Mouse (Mus musculus) megakaryocyte, embryonic 14.5 days (primary cell): ENCODE measurements around the gene Mylip. TPM values are rescaled to one million over a fixed set of nuclear protein-coding genes. Genes with fewer than 3 reads are reported as not detected.
A peak's percentile ranks its signal among the peaks of the same experiment; 100 is the strongest.

Experiments
- H3K27me3 ChIP-seq: replicated peaks from 2 replicates; pipeline ENCODE3; 2012; ENCODE audit warnings: inconsistent platforms
- H3K36me3 ChIP-seq: replicated peaks from 2 replicates; pipeline ENCODE3; 2012; ENCODE audit warnings: low read length, inconsistent platforms, mixed read lengths
- H3K4me1 ChIP-seq: 2 replicates; pipeline ENCODE4 v1.6.1; 2012; ENCODE audit warnings: inconsistent platforms
- H3K4me3 ChIP-seq: replicated peaks from 2 replicates; pipeline ENCODE3; 2012; ENCODE audit warnings: moderate library complexity, mild to moderate bottlenecking, inconsistent platforms
- H3K9me3 ChIP-seq: 2 replicates; pipeline ENCODE4 v1.6.1; 2012; ENCODE audit warnings: inconsistent platforms
- FLI1 ChIP-seq: IDR thresholded peaks from 2 replicates; pipeline ENCODE4 v1.6.1; 2012; ENCODE audit warnings: low read length, inconsistent platforms, mixed read lengths
- GATA1 ChIP-seq: IDR thresholded peaks from 3 replicates; pipeline ENCODE4 v1.6.1; 2012; ENCODE audit warnings: mixed read lengths, low read length, inconsistent platforms, borderline replicate concordance
- polyA plus RNA-seq: library from polyadenylated mRNA; stranded (reverse); fragments of >175 nt; gene quantifications from 2 replicates; pipeline ENCODE4 v1.2.3, GENCODE M21; 2012; ENCODE audit warnings: low replicate concordance; ENCODE audit not compliant: insufficient read depth

Mylip gene
- polyA plus RNA-seq, 1 experiment: 4.6 TPM

DNA sequence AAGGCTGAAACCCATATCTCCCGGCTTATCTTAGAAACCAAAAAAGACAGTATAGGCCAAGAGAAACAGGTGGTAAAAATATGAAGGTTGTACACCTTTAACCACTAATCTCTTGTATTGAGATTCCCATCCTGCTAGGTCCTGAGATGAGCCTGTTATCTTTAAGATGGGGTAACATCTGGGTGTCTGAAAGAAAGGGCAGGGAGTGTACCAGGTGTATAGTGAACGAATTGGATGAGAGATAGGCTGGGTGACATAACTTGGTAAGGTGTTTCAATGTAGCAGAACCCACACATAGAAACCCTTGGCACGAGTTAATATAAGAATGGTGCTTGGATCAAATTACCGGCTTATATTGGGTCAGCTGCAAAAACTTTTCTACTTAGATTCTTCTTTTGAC lies 653 bp upstream of the Mylip start:
- Histone ChIP-seq H3K4me1 (peaks cover 40% of the 10 kb centered on the region), H3K27me3 (no peaks in the 10 kb centered on the region), H3K9me3 (peaks cover 17% of the 10 kb centered on the region), H3K36me3 (peaks cover 26% of the 10 kb centered on the region), H3K4me3 (peak overlapping the region; percentile 99)
- TF ChIP-seq GATA1 (no peak), FLI1 (no peak)

DNA sequence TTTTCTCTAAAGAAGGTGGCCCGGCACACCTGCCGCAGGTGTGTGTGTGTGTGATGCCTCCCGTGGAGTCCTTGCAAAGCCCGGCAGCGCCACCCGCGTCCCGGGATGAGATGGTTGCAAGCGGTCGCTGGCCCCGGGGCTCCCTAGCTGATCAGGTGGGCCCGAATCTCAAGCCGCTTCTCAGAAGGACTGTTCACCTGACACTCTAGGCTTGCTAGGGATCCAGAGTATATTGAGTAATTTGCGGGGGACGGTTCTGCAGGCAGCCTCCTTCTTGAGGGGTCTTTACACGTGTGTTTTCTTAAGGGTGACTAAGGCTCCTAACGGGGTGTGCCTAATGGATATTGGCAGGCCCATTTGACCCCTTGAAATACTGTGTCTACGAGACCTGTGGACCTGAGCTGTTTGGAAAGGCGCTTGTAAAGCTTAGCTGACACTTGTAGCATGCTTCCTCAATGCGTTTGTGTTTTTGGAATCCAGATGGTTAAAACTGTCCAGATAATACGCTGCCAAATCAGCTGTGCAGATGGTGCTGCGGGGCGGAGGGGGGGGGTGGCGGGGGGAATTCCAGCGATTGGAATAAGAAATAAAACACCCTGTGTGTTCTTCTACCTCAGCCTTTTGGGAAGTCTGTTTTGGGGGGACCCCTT lies 895 bp downstream of the Mylip start:
- H3K4me1 ChIP-seq: peaks cover 44% of the 10 kb centered on the region
- no peaks in the 10 kb centered on the region for H3K27me3 ChIP-seq
- peak overlapping the region; percentile 99 for H3K4me3 ChIP-seq
- H3K9me3 ChIP-seq: peaks cover 11% of the 10 kb centered on the region
- TF ChIP-seq GATA1: no peak
- TF ChIP-seq FLI1: no peak
- peaks cover 41% of the 10 kb centered on the region for H3K36me3 ChIP-seq

DNA sequence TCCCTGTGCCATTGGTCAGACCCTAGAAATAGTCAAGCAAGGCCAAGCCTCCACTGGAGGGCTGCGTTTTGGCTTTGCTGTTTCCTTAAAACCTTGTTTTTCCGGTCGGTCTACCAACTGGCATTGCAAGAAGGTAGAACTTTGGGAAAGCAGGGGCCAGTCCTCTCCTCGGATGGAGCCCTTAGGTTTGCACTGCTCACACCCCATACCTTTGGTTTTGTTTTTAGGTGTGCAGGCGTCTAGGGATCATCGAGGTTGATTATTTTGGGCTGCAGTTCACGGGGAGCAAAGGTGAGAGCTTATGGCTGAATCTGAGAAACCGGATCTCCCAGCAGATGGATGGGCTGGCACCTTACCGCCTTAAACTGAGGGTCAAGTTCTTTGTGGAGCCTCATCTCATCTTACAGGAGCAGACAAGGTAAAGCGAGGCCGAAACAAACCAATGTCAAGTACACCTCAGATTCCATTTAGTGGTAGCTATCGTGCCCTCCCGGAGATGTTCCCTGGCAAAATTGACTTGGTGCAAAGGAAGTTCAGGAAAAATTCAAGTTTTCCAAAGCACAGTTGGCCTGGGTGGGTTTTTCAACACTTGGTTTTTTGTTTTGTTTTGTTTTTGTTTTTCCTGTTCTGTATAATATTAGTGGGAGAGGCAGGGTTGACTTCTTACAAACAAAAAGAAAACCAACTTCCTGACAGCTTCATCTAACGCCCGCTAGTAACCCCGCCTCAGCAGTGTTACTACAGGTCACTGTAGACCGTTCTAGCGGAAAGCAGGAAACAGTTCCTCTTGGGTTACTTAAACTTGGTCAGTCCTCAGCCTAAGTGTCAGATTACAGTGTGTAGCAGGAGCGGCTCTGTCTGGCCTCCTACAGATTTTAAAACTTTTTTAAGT lies 1.7 kb downstream of the Mylip start:
- Histone ChIP-seq H3K36me3 (peaks cover 48% of the 10 kb centered on the region), H3K9me3 (peaks cover 4% of the 10 kb centered on the region), H3K4me3 (peak overlapping the region; percentile 99), H3K27me3 (no peaks in the 10 kb centered on the region), H3K4me1 (peaks cover 48% of the 10 kb centered on the region)
- TF ChIP-seq GATA1 (no peak), FLI1 (no peak)

DNA sequence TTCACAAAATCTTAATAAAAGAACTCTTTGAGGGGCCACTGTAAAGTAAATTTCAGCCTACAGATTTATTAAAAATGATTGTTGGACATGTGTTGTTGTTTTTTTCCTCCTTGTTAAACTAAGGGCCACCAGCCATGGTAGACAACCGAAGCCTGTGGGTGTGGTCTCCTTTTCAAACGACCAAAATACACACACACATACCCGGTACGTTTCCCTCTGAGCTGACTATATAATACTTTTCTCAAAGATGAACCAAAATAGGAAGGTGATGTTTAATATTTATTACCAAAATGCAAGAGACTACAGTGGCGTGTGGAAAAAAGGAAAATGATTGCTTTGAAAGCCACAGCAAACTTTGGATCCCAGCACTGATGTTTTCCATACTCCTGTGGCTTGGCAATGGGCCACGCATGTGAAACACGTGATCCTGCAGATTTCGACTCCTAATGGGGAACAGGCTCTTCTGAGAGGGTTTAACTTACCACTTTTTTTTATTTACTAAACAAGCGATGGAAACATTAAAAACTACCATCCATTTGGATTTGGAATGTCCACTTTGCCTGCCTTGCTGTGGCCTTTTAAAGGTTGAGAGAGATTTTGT lies 2.4 kb downstream of the Mylip start:
- Histone ChIP-seq H3K36me3 (peaks cover 56% of the 10 kb centered on the region), H3K4me3 (peak overlapping the region; percentile 99), H3K9me3 (peaks cover 4% of the 10 kb centered on the region), H3K4me1 (peaks cover 53% of the 10 kb centered on the region), H3K27me3 (no peaks in the 10 kb centered on the region)
- no peak for TF ChIP-seq GATA1
- TF ChIP-seq FLI1: no peak

DNA sequence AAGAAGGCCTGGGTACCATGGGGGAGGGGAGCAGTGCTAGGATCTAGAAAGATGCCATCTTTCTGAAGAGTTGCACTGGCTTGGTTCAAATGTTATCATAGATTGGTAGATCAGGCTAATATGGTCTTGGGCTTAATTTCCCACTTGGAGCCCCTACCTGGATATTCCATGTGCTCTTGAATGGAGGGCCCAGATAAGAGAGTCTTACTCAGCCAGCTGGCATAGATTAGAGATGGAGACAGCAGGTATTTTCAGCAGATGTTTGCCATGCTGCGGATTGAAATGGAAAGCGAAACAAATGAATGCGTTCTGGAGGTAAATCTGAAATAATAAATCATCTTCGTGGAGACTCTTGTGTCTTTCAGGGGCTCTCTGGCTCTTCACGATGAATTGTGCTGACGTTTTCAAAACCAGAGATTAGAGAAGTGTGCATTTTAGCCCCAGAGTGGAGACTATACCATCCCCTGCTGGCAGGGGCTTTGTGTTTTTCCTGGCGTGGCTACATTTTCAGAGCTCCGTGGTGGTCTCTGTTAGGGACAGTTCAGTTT lies 4.8 kb downstream of the Mylip start:
- Histone ChIP-seq H3K36me3 (peaks cover 76% of the 10 kb centered on the region), H3K9me3 (no peaks in the 10 kb centered on the region), H3K4me1 (peaks cover 46% of the 10 kb centered on the region), H3K4me3 (no peak overlapping the region), H3K27me3 (no peaks in the 10 kb centered on the region)
- TF ChIP-seq FLI1 (no peak), GATA1 (no peak)

DNA sequence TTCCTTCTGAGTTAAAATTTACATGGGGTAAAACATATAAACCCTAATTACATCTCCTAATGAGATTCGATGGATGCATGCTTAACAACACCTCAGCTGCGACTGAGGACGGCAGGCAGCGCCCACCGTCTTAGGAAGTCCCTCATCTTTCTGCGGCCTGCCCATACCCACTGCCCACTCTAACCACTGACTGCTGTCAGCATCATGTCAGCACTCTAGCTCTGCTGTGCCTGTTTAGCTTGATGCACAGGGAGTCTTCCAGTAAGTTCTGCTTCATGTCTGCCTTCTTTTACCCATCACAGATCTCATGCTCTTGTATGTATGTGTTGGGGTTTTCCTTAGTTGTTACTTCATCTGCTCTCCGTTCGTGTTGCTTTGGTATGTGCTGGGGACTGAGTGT lies 7.2 kb downstream of the Mylip start:
- H3K27me3 ChIP-seq: no peaks in the 10 kb centered on the region
- peaks cover 39% of the 10 kb centered on the region for H3K4me1 ChIP-seq
- no peaks in the 10 kb centered on the region for H3K9me3 ChIP-seq
- TF ChIP-seq FLI1: no peak
- no peak for TF ChIP-seq GATA1
- H3K36me3 ChIP-seq: peaks cover 87% of the 10 kb centered on the region
- H3K4me3 ChIP-seq: peak overlapping the region; percentile 3

DNA sequence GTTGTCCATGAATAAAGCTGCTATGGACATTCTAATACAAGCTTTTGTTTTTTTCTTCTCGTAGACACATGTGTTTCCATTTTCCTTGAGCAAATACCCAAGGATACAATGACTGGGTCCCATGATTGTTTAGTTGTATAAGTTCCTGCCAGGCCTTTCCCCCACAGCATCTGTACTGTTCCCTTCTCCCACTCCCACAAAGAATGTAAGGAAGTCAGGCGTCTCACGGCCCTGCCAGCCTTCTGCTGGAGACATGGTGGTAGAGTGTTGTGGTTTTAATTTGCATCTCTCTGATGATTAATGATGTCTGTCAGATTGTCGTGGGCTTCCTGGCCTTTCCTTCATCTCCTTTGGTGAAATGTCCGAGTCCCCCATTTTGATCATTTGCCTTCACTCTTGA lies 7.7 kb downstream of the Mylip start:
- TF ChIP-seq GATA1 (no peak), FLI1 (no peak)
- H3K4me1 ChIP-seq: peaks cover 33% of the 10 kb centered on the region
- H3K4me3 ChIP-seq: no peak overlapping the region
- H3K9me3 ChIP-seq: no peaks in the 10 kb centered on the region
- no peaks in the 10 kb centered on the region for H3K27me3 ChIP-seq
- H3K36me3 ChIP-seq: peaks cover 87% of the 10 kb centered on the region

DNA sequence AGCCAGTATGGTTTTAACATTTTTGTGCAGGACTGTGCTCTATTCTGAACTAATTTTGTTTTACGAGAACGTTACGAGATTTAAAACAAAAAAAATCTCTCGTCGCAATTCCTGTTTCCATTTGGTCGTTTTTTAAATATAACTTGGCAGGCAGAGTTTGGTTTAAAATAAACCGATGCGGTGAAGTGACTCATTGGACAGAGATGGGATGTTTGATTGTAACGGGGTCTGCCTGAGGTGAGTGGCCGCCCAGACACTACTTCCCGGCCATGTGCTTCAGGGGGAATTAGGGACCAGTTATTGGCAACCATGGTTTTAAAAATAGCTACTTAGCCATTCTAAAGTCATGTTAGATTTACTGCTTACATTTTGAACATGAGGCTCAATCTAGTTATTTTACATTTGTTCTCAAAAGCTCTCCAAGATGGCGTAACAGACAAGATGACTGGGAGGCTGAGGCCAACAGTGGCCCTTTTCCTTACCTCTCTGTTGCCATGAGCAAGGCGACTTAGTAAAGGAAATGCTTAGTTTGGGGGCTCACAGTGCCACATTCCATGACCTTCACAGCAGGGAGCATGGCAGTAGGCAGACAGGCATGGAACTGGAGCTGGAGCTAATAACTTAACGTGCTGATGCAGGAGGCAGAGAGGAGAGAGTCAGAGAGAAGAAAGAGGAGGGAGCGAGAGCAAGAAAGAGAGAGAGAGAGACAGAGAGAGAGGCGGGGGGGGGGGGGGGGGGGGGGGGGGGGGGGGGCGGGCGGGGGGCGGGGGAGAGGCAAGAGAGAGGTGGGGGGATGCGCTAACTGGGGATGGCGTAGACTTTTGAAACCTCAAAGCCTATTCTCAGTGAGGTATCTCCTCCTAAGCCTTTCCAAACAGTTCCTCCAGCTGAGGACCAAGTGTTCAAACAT lies 8.6 kb downstream of the Mylip start:
- TF ChIP-seq GATA1 (no peak), FLI1 (no peak)
- H3K4me1 ChIP-seq: peaks cover 35% of the 10 kb centered on the region
- peaks cover 87% of the 10 kb centered on the region for H3K36me3 ChIP-seq
- H3K27me3 ChIP-seq: no peaks in the 10 kb centered on the region
- no peak overlapping the region for H3K4me3 ChIP-seq
- H3K9me3 ChIP-seq: no peaks in the 10 kb centered on the region

DNA sequence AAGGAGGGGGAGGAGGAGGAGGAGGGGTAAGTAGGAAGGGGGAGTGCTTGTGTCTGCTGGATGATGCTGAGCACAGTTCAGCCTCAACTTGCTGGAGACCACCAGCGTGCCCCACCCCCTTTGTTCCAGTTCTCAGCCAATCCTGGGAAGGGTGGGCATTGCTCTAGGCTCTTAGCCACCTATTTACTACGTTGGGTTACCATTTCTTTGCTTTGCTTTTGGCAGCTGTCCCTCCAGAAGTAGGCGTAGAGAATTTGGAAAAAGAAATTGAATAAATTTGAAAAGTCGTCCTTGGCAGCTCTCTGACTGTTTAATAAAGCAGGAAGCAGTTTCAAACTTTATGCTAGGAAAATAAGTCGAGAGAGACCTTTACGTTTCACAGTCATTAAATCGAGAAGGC lies 11.2 kb downstream of the Mylip start:
- peaks cover 45% of the 10 kb centered on the region for H3K4me1 ChIP-seq
- no peak overlapping the region for H3K4me3 ChIP-seq
- H3K36me3 ChIP-seq: peaks cover 89% of the 10 kb centered on the region
- H3K27me3 ChIP-seq: no peaks in the 10 kb centered on the region
- TF ChIP-seq FLI1 (no peak), GATA1 (no peak)
- H3K9me3 ChIP-seq: no peaks in the 10 kb centered on the region
